Mouse (Mus musculus) MEL-GATA-1-ER (cell line): ENCODE measurements around the gene Ttc39a.

Experiments used
- DNase-seq: peaks from one replicate; pipeline ENCODE4 v3.0.0-alpha.2; 2012; ENCODE audit warnings: low read depth; ENCODE audit errors: extremely low read depth

Gene Ttc39a

DNA sequence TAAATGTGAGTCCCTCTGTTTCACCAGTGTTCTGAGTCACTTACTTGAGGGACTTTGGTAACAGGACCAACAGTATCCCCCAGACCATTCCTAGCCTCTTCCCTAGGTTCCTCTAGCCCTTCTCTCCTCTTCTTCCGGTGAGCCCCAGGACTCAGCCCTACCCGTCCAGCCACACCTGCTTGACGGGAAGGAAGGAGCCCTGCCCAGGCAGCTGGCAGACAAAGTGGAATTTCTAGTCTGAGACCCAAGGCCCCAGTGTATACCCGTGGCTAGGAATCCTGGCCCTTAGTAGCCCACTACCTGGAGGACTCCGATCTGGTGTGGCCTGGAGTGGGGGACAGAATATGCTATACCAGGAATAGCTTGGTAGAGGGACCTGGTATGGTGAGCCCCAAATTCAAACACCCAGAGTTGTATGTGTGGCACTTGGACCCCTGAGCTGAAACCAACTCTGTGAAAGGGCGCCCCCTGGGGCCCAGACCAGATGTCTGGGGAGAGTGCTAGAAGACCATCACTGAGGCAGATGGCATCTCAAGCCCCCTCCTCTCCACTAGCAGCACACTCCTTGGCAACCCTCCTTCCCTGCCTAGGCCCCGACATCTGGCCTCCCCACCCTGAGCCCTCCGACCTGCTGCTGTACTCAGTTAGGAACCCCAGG, 13.8 kb downstream of the Ttc39a start:
- no peak for DNase-seq

DNA sequence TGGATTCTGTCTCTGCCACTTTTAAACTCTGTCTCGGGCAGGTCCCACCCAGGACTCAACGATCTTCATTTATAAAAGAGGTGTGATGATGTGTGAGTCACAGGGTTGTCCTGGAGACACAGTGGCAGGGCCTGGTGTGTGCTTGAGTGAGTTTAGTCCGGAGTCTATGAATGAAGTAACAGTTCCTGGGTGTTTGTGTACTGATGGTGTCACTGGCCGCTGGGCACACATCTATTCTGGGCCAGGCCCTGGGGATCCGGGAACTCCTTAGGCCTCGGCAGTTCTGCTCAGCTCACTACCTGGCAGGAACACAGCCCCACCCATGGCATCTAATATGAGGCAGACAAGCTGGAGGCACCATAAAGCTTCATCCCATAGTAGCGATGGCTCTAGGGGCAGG, 15.2 kb downstream of the Ttc39a start:
- DNase-seq, result no peak

DNA sequence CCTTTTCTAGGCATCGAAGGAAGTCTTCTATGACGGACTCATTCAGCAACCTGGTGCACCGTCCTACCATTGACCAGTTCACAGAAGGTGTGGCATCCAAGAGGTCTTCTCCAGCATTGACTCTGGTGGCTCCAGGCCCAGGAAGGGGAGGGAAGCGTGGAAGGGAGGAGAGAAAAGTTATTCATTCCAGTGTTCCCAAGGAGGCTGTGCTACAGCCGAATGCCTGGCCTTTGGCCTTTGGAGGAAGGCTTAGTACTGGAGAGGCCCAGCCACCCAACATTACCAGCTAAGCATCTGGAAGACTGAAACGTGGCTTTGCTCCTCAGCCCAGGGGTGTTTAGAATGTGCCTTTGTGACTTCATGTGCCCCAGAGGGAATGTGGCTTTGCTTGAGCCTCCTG, 16.0 kb downstream of the Ttc39a start:
- no peak for DNase-seq

DNA sequence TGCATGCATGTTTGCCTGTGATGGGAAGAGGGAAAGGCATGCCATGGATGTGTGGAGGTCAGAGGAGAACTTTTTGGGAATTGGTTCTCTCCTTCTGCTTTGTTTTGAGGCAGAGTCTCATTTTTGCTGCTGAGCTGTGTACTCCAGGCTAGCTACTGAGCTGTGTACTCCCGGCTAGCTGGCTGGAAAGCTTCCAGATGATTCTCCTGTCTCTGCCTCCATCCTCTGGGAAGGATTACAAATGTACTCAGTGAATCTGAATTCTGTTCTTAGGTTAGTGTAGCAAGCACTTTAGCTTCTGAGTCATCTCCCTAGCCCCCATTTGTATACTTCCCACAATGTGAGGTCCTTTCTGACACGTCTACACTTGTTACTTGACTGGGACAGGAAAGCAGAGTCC, 17.0 kb downstream of the Ttc39a start:
- no peak for DNase-seq

DNA sequence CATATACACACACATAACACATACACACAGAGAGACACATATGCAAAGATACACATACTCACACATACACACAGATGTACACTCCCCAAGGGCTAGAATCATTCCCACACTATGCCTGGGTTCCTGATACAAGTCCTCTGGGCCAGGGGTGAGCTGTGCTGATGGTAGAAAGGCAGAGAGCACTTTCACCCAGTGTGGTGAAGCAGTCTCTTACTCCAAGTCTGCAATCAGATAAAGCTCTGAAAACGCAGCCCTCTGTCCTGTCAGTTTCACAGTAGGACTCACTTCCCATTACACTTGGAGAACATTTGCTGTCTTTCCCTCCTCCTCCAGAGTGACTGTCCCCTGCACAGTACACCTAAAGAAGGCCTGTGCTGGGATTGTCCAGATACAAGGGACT, 20.6 kb downstream of the Ttc39a start:
- DNase-seq, result no peak

DNA sequence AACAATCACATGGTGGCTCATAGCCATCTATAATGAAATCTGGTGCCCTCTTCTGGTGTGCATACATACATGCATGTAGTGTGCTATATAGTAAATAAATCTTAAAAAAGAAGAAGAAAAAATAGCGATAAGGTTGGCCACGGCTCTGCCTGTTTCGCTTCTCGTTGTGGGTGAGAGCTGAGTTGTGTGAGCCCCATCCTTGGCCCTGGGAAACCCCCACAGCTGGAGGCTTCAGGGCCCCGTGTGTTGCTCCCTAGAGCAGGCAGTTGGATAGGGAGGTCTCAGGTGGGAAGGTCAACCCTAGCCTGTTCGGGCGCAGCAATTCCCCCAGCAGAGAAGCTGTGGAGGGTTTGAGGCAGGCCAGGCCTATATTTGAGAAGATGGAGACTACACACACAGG, 23.8 kb downstream of the Ttc39a start:
- DNase-seq, result no peak

DNA sequence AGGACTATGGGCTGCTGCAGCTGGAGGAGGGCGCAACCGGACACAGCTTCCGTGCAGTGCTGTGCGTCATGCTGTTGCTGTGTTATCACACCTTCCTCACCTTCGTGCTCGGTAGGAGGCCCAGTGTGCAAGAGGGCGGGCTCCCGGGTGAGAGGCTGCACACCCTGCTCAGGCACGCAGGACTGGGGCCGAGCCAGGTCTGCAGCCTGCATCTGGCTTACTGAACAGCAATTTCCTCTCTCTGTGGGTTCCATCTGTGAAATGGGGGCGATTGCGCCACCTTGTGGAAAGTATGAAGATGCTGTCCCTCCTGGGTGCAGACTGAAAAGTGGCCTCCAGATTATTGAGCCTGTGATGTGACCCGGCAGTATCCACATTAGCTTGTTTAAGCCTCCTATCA, 24.4 kb downstream of the Ttc39a start:
- DNase-seq, result peak; percentile 75

DNA sequence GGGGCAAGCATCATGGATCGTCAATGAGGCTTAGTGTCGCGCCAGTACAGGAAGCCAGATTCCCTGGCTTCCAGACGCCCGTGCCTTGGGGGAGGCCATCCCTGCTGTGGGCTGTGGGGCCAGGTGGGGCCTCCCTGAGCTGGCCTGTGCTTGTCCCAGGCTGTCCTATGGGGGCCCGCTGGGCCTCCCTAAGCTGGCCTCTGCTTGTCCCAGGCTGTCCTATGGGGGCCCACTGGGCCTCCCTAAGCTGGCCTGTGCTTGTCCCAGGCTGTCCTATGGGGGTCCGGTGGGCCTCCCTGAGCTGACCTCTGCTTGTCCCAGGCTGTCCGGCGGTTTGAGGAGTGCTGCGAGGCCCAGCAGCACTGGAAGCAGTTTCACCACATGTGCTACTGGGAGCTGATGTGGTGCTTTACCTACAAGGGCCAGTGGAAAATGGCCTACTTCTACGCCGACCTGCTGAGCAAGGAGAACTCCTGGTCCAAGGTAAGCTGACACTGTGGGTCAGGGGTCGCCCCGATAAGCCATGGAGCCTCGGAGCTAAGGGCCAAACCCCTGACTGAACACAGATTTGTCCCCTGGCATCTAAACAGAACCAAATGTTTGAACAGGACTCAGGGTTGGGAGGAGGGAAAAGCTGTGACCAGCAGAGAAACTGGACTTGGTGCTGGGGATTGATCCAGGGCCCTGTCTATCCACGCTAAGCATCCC, 26.4 kb downstream of the Ttc39a start:
- no peak for DNase-seq

DNA sequence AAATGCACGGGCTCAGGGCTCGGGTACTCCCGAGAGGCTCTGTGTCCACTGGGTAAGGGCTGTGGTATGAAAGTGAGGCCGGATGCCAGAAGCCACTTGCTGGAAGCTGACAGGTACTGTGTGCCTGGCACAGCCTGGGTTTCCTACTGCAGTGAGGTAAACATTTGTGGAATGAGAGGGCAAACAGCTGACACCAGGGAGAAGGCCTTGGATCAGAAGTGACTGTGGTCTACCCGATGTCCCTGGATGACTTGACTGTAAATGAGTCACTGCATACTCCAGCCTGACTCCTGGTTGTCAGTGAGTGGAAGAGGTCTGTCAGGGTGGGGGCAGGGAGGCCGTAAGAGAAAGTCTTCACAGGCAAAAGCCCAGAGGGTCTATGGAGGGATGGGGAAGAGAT, 27.2 kb downstream of the Ttc39a start:
- DNase-seq, result no peak

DNA sequence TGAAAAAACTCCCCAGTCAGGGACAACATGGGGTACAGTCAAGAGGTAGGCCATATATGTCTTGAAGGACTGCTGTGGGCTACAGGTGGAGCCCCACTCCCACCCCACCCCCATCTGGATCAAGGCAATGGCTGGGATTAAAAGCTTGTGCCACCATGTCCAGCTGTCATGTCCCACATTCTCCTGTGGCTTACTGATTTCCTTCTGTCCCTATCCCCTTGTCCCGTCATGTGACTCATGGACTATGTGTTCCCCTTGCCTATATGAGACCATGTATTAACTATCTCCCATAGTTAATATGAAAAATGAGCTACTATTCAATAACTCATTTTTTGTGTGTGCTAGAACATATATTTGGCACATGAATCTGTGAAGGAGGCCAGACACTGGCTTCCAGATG, 27.8 kb downstream of the Ttc39a start:
- no peak for DNase-seq

DNA sequence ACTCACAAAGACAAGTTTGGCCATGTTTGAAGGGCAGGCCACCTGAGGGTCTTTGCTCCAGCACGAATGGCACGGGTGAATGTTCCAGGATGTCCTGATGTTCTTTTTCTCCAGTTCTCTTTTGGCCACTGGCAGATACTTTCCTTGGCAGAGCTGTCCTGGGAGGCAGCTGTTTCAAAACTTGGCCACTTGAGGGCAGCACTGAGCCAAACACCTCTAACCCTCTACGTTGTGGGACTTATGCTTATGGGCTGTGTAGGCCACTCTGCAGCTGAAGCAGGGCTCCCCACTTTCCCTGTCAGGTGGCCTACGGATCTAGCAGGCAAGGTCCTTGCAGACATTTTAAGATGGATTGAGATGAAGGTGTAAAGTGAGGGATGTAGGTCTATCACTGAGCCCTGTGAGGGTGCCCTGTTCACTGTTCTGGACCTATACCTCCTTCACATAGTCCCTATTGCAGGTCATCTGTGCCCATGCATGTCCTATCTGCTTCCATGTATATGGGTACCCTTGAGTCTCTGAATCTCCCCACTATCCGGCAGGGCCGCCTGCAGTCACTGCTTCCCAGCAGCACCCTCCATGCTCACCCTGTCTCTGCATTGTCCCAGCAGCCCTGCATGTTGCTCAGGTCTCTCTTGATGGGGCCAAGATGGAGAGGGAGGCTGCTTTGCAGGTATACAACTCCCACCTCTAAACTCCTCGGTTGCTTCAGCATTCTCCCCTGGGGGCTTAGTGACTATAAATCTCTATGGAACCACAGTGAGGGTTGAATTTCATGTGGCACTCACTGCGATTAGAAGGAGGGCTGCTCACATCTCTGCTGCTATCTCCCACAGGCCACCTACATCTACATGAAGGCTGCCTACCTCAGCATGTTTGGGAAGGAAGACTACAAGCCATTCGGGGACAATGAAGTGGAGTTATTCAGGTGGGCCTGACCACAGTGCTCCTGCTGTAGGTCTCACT, 31.8 kb downstream of the Ttc39a start:
- peak; percentile 58 for DNase-seq

DNA sequence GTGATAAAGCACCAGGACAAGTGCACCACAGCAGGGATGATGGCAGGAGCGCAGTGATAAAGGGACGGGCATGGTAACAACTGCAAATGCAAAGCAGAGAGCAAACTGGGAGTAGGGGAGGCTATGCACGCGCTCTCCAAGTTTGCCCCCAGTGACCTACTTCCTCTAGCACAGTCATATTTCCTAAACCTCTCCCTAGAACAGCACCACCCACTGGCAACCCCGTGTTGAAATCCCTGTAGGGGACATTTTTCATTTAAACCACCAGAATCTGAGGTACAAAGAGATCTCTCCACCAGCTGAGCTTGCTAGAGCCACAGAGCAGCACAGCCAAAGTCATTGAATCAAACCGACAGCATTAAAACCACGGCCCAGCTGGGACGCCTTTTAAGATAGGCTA, 32.7 kb downstream of the Ttc39a start:
- DNase-seq, result no peak

DNA sequence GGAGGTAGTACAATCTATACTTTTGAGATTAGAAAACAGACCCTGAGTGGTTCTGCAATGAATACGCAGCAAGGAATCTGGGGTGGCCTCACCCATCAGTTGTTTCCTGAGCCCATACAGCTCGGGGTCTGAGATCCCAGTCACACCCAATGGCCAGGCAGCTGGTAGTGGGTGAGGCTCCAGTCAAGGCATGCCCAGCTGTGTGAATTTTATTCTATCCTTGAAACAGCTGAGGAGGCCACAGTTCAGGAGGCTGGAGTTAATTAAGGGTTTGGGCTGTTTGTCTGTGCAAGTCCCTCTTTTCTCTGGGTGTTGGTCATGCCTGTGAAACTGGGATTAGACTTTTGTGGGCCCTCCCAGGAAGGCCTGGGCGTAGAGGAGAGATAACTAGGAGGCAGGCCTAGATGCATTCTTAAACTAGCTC, 33.4 kb downstream of the Ttc39a start:
- DNase-seq, result peak; percentile 70

DNA sequence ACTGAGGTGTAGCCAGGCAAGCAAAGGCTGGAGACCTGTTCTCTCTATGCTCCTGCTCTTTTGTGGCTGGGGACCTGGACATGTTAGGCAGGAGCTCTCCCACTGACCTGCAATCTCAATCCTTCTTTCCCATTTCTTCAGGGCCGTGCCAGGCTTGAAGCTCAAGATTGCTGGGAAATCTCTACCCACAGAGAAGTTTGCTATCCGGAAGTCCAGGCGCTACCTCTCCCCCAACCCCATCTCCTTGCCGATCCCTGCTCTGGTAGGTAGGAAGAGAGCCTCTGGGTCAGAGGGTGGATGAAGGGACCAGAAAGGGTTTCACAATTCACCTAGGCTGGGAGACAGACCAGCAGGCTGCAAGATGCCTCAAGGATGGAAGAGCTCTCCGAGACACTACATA, 34.0 kb downstream of the Ttc39a start:
- DNase-seq, result no peak

DNA sequence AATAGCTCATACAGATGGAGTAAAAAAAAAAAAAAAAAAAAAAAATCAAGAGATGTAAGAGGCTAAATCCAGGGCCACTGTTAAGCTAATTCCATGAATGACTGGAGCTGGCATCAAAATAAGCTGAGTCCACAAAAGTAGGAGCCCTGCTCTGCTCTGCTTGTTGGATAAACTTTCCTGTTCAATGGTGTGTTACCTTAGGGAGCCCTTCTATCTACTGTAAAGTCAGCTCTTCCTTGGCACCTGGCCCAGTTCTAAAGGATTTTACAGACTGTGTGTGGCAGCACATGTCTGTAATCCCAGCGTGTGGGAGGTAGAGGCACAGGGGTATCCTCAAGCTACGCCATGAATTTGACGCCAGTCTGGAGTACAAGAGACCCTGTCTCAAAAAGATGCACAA, 34.6 kb downstream of the Ttc39a start:
- no peak for DNase-seq

DNA sequence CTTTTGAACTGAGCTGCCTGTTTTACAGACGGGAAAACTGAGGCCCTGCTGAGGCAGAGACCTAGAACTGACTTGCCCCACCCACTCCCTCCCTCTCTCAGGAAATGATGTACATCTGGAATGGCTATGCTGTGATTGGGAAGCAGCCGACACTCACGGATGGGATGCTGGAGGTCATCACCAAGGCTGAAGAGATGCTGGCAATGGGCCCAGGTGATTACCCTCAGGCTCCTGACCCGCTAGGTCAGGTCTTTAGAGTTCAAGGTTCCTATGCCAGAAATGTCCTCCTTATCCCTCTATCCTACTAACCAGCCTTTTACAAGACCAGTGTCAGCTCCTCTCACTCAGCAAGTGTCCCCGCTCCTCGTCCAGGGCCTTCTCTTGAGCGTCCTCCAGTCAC, 35.7 kb downstream of the Ttc39a start:
- DNase-seq, result no peak

DNA sequence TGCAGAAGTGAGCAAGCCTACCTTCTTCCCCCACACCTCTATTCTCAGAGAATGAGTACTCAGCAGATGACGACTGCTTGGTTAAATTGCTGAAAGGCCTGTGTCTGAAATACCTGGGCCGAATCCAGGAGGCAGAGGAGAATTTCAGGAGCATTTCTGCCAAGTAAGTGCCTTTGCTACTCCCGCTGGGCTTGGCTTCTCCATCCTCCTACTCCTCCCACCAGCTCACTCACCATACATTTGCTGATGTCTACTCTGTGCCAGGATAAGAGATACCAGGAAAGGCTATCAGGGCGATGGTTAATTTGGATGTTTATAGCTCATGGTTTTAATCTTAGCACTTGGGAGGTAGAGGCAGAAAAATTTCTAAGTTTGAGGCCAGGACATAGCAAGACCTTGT, 36.2 kb downstream of the Ttc39a start:
- DNase-seq, result no peak

DNA sequence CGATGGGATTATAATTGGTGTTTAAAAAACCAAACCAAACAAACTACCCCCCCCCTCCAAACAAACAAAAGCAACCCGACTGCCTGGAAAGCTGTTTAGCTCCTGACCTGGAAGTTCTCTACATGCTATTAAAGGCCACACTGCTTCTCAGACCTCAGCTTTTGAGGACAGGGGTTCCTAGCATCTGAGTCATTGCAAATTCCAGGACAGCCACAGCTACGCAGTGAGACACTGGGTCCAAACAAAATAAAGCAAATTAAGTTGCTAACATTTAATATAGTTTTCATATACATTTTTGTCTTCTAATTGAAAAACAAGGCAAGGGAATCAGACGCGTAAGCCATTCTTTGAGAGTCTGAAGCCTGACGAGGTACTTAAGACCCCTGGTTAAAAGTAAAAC, 38.0 kb downstream of the Ttc39a start:
- no peak for DNase-seq

DNA sequence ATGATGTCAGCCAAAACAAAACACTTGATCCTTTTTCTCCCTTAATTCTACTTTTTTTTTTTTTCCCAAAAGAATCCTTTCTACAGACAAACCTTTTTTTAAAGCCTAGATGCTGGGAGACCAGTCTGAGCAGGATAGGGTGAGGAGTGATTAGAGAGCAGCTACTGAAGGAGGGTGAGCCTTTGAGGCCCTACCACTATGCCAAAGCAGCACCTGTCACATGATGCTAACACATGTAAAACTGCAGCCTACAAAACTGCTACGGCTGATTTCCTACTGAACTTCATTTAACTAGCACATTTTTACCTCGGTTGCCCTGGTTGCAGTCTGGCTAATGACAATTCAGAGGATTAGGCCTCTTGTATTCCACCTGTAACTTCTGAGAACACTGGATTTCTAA, 38.5 kb downstream of the Ttc39a start:
- DNase-seq, result no peak

DNA sequence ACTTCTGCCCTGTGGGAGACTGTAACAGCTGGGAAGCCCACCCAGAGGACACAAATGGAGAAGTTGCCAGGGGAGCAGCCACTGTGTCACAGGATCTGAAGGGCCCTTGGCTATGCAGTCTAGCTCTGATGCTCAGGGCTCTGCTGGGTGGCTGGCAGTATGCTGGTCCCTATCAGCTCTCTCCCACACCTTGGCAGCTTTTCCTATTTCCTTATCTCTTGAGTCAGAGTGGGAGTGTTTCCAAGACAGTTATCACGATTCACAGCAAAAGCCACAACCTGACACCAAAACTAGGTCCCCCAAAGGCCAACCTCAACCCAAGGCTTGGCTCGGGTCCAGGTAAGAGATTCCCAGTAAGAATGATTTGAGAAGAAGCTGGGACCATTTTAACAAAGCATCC, 39.0 kb downstream of the Ttc39a start:
- DNase-seq, result peak; percentile 98

DNA sequence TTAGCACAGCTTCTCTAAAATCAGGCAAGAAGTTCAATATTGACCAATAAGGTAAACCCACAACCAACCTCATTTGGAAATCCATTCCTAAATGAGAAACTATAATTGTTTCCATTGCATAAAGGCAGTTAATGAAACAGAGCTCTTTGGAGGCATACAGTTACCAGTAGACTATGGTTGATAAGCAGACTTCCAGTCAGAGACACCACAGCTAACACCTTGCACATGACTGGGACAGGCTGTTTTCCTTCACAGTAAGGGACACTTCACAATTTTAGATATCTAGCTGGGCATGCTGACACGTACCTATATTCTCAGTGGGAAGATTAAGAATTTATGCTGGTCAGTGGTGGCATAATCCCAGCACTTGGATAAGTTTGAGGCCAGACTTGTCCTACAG, 39.5 kb downstream of the Ttc39a start:
- DNase-seq, result peak; percentile 71

DNA sequence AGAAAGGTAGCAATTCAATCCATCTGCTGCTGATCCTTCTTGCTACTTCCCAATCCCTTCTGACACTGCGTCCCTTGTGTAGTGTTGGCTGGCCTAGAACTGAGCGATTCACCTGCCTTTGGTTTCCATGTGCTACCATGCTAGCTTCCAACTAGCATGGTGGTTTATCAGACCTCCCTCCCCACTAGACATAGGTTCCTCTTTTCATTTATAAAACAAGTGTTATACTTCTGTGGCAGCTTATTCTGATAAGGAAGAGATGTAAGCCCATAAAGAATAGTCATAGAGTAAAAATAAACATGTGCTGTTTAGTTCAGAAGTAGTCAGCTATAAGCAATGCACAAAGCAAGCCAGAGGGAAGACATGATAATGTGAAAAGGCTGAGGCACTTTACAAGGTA, 42.1 kb downstream of the Ttc39a start:
- peak; percentile 87 for DNase-seq
